Mouse (Mus musculus) myocyte (in vitro differentiated cells): Measurements from ENCODE around the gene Dct. TPM values are rescaled to one million over a fixed set of nuclear protein-coding genes. Genes with fewer than 3 reads are reported as not detected.

Experiments
- H3K27me3 ChIP-seq: one replicate; pipeline ENCODE4 v1.6.1; 2011; ENCODE audit not compliant: control insufficient read depth, insufficient read depth, insufficient read length
- H3K36me3 ChIP-seq: one replicate; pipeline ENCODE4 v1.6.1; 2011; ENCODE audit not compliant: control insufficient read depth, insufficient read depth
- H3K4me2 ChIP-seq: one replicate; pipeline ENCODE4 v1.6.1; 2011; ENCODE audit warnings: low read depth, control low read depth
- H3K4me3 ChIP-seq: one replicate; pipeline ENCODE4 v1.5.1; 2011; ENCODE audit warnings: mild to moderate bottlenecking, control low read depth, moderate library complexity
- H3K79me2 ChIP-seq: one replicate; pipeline ENCODE4 v1.6.1; 2011; ENCODE audit not compliant: control insufficient read depth, insufficient read depth
- H3ac ChIP-seq: one replicate; pipeline ENCODE4 v1.6.1; 2011; ENCODE audit not compliant: control insufficient read depth, insufficient read length
- CEBPB ChIP-seq: IDR thresholded peaks from 2 replicates; pipeline ENCODE4 v1.6.1; 2011; ENCODE audit warnings: mild to moderate bottlenecking, moderate library complexity; ENCODE audit not compliant: poor library complexity, insufficient read depth, severe bottlenecking
- E2F4 ChIP-seq: IDR thresholded peaks from one replicate; pipeline ENCODE4 v1.6.1; 2011; ENCODE audit warnings: mild to moderate bottlenecking, control low read depth, moderate library complexity; ENCODE audit not compliant: insufficient read depth
- MAX ChIP-seq: IDR thresholded peaks from one replicate; pipeline ENCODE4 v1.6.1; 2011; ENCODE audit warnings: low read depth, mild to moderate bottlenecking, control low read depth
- MYOD1 ChIP-seq, 3 experiments: IDR thresholded peaks; one replicate each; pipeline ENCODE4 v1.6.1; 2011; ENCODE audit warnings: control low read depth in 2 of 3, low read depth in 2 of 3, mild to moderate bottlenecking in 2 of 3, moderate library complexity in 1 of 3; ENCODE audit not compliant: insufficient read length in 2 of 3, control insufficient read depth in 1 of 3
- MYOG ChIP-seq, 3 experiments: IDR thresholded peaks; one replicate each; pipeline ENCODE4 v1.6.1; 2011; ENCODE audit warnings: control low read depth in 2 of 3, low read depth in 2 of 3, mild to moderate bottlenecking in 2 of 3; ENCODE audit not compliant: insufficient read length in 2 of 3, control insufficient read depth in 1 of 3, insufficient read depth in 1 of 3
- POLR2A ChIP-seq: IDR thresholded peaks from one replicate; pipeline ENCODE4 v1.6.1; 2011; ENCODE audit warnings: low read depth, mild to moderate bottlenecking, control low read depth, moderate library complexity; ENCODE audit not compliant: insufficient read length
- POLR2AphosphoS2 ChIP-seq: IDR thresholded peaks from one replicate; pipeline ENCODE4 v1.6.1; 2011; ENCODE audit warnings: low read depth, control low read depth; ENCODE audit not compliant: insufficient read length
- REST ChIP-seq: IDR thresholded peaks from one replicate; pipeline ENCODE4 v1.6.1; 2011; ENCODE audit warnings: mild to moderate bottlenecking, control low read depth, moderate library complexity; ENCODE audit not compliant: insufficient read depth, insufficient read length
- SRF ChIP-seq: IDR thresholded peaks from one replicate; pipeline ENCODE4 v1.6.1; 2011; ENCODE audit warnings: low read depth; ENCODE audit not compliant: control insufficient read depth, insufficient read length
- TCF12 ChIP-seq: IDR thresholded peaks from one replicate; pipeline ENCODE4 v1.6.1; 2011; ENCODE audit warnings: mild to moderate bottlenecking, control low read depth; ENCODE audit not compliant: poor library complexity, insufficient read depth, severe bottlenecking
- TCF3 ChIP-seq: IDR thresholded peaks from one replicate; pipeline ENCODE4 v1.6.1; 2011; ENCODE audit warnings: low read depth, control low read depth; ENCODE audit not compliant: insufficient read length
- USF1 ChIP-seq: IDR thresholded peaks from one replicate; pipeline ENCODE4 v1.6.1; 2011; ENCODE audit warnings: low read depth, mild to moderate bottlenecking, control low read depth, moderate library complexity
- polyA plus RNA-seq: library from polyadenylated mRNA; unstranded; fragments of >200 nt; fragmentation: generic; extraction: Trizol; gene quantifications from one replicate; pipeline ENCODE4 v1.2.1, GENCODE M21; 2012; ENCODE audit warnings: missing spikeins

Dct gene
- polyA plus RNA-seq, 1 experiment: 0.01 TPM

- H3K36me3 ChIP-seq: no peaks in the 10 kb centered on the region
- no peak overlapping the region for H3ac ChIP-seq
- no peak for TF ChIP-seq E2F4
- TF ChIP-seq SRF: no peak
- no peak for TF ChIP-seq POLR2AphosphoS2
- no peak for TF ChIP-seq MYOG (IDR thresholded peaks at IDR 0.05; ENCODE audit: control insufficient read depth in 1 of 3, insufficient read depth in 1 of 3, insufficient read length in 2 of 3, low read depth in 2 of 3)
- no peak for TF ChIP-seq CEBPB
- no peak for TF ChIP-seq REST
- no peak for TF ChIP-seq TCF3
- no peak for TF ChIP-seq POLR2A
- no peak for TF ChIP-seq USF1
- TF ChIP-seq TCF12: no peak
- TF ChIP-seq MYOD1 (IDR thresholded peaks at IDR 0.05; ENCODE audit: control insufficient read depth in 1 of 3, insufficient read length in 2 of 3, low read depth in 2 of 3): no peak
- no peak for TF ChIP-seq MAX
- no peak overlapping the region for H3K4me2 ChIP-seq
- no peak overlapping the region for H3K4me3 ChIP-seq
- no peaks in the 10 kb centered on the region for H3K79me2 ChIP-seq
- peaks cover 22% of the 10 kb centered on the region for H3K27me3 ChIP-seq
These were observed 5.9 kb upstream of the Dct start for GRCm38 (mm10) chr14:118057696-118058580.

- TF ChIP-seq POLR2AphosphoS2 (no peak), REST (no peak), SRF (no peak), USF1 (no peak), CEBPB (no peak), POLR2A (no peak), E2F4 (no peak), TCF12 (no peak), MYOD1 (IDR thresholded peaks at IDR 0.05; ENCODE audit: control insufficient read depth in 1 of 3, insufficient read length in 2 of 3, low read depth in 2 of 3) (no peak), TCF3 (no peak), MYOG (IDR thresholded peaks at IDR 0.05; ENCODE audit: control insufficient read depth in 1 of 3, insufficient read depth in 1 of 3, insufficient read length in 2 of 3, low read depth in 2 of 3) (no peak), MAX (no peak)
- Histone ChIP-seq H3K36me3 (no peaks in the 10 kb centered on the region), H3K27me3 (peaks cover 15% of the 10 kb centered on the region), H3K79me2 (no peaks in the 10 kb centered on the region), H3K4me3 (no peak overlapping the region), H3K4me2 (no peak overlapping the region), H3ac (no peak overlapping the region)
These were observed 726 bp upstream of the Dct start for GRCm38 (mm10) chr14:118052770-118053169.

GRCm38 (mm10) chr14:118051396-118051795 lies 648 bp downstream of the Dct start:
- Histone ChIP-seq H3K79me2 (no peaks in the 10 kb centered on the region), H3K4me3 (no peak overlapping the region), H3K36me3 (no peaks in the 10 kb centered on the region), H3K27me3 (peaks cover 19% of the 10 kb centered on the region), H3K4me2 (no peak overlapping the region), H3ac (no peak overlapping the region)
- TF ChIP-seq REST (no peak), CEBPB (no peak)

- TF ChIP-seq POLR2A (no peak), MYOD1 (IDR thresholded peaks at IDR 0.05; ENCODE audit: control insufficient read depth in 1 of 3, insufficient read length in 2 of 3, low read depth in 2 of 3) (no peak), MYOG (IDR thresholded peaks at IDR 0.05; ENCODE audit: control insufficient read depth in 1 of 3, insufficient read depth in 1 of 3, insufficient read length in 2 of 3, low read depth in 2 of 3) (no peak), MAX (no peak), TCF12 (no peak), POLR2AphosphoS2 (no peak), TCF3 (no peak), REST (no peak), SRF (no peak), USF1 (no peak), E2F4 (no peak)
- H3ac ChIP-seq: no peak overlapping the region
- no peak overlapping the region for H3K4me2 ChIP-seq
- H3K4me3 ChIP-seq: no peak overlapping the region
- H3K27me3 ChIP-seq: peaks cover 19% of the 10 kb centered on the region
- no peaks in the 10 kb centered on the region for H3K36me3 ChIP-seq
- no peaks in the 10 kb centered on the region for H3K79me2 ChIP-seq
These were observed 1.1 kb downstream of the Dct start for GRCm38 (mm10) chr14:118050990-118051389.
